Mouse (Mus musculus) forebrain, embryonic 16.5 days (tissue): ENCODE results near the gene Chrm1. TPM values are rescaled to one million over a fixed set of nuclear protein-coding genes. Genes with fewer than 3 reads are reported as not detected.

Source experiments
- ATAC-seq: fragments of 200-750 bp; cut with Nextera tagmentation; 2 replicates; pipeline ENCODE4 v1.8.0; 2017; ENCODE audit warnings: mild to moderate bottlenecking, moderate library complexity
- H3K27ac ChIP-seq: fragments of 300-500 bp; sonication (generic); 2 replicates; pipeline ENCODE4 v1.5.1; 2014; ENCODE audit warnings: low read length, control low read depth
- H3K27me3 ChIP-seq: fragments of 300-500 bp; sonication (generic); replicated peaks from 2 replicates; pipeline ENCODE4 v1.6.1; 2014; ENCODE audit warnings: low read length; ENCODE audit not compliant: control insufficient read depth, insufficient read depth
- H3K36me3 ChIP-seq: fragments of 300-500 bp; sonication (generic); 2 replicates; pipeline ENCODE4 v1.6.1; 2014; ENCODE audit not compliant: control insufficient read depth, insufficient read depth
- H3K4me1 ChIP-seq: fragments of 300-500 bp; sonication (generic); replicated peaks from 2 replicates; pipeline ENCODE4 v1.6.1; 2014; ENCODE audit warnings: low read length; ENCODE audit not compliant: control insufficient read depth, insufficient read depth
- H3K4me2 ChIP-seq: fragments of 300-500 bp; sonication (generic); 2 replicates; pipeline ENCODE4 v1.6.1; 2014; ENCODE audit warnings: mild to moderate bottlenecking, low read length, control low read depth
- H3K4me3 ChIP-seq: fragments of 300-500 bp; sonication (generic); replicated peaks from 2 replicates; pipeline ENCODE4 v1.5.1; 2014; ENCODE audit warnings: mild to moderate bottlenecking, low read length, control low read depth
- H3K9ac ChIP-seq: fragments of 300-500 bp; sonication (generic); replicated peaks from 2 replicates; pipeline ENCODE4 v1.6.1; 2014; ENCODE audit warnings: low read depth, low read length, control low read depth
- H3K9me3 ChIP-seq: fragments of 300-500 bp; sonication (generic); 2 replicates; pipeline ENCODE4 v1.6.1; 2016; ENCODE audit warnings: low read length; ENCODE audit not compliant: control insufficient read depth
- WGBS: fragments of 180-500 bp; shearing (Covaris S2); extraction: QIAGEN DNeasy Blood & Tissue Kit; methylation state at CpG from one replicate; pipeline ENCODE4 v1.1.7; 2014; 5-methylcytosine and 5-hydroxymethylcytosine counted together
- polyA plus RNA-seq: library from polyadenylated mRNA; unstranded; fragments of >200 nt; fragmentation: Nextera tagmentation; extraction: Ambion mirVana; gene quantifications from 2 replicates; pipeline ENCODE4 v1.2.1, GENCODE M21; 2015

Chrm1 gene
- polyA plus RNA-seq, 1 experiment from 2014 or later = 8.2 TPM

DNA sequence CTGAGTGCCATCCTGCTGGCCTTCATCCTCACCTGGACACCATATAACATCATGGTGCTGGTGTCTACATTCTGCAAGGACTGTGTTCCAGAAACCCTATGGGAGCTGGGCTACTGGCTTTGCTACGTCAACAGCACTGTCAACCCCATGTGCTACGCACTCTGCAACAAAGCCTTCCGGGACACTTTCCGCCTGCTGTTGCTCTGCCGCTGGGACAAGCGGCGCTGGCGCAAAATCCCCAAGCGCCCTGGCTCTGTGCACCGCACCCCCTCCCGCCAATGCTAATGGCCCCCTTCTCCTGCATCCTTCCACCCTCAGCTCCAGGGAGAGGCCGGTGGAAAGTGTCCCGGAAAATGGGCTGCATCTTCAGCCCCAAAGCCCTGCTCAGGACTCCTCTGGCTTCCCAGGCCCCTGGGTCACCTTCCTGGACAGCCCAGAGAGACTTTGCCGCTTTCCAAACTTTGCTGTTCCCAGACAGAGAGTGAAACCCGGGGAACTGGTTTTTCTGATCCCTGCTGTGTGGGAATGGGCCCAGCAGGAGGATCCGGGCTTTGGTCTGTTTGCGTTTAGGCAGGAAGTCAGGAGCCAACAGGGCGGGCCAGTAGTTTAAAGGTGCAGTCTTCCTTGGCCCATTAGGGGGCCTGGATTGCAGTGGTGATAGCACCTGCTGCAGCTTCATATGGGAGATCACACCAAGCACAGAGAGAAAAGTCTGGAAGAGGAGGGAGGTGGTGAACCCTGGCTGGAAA, 15.6 kb downstream of the Chrm1 start:
- no peak overlapping the region; the same call in 1 of the 2 replicates for H3K27ac ChIP-seq
- ATAC-seq = no peak
- no peaks in the 10 kb centered on the region for H3K4me1 ChIP-seq
- H3K9me3 ChIP-seq = no peaks in the 10 kb centered on the region; the same call in 1 of the 2 replicates
- H3K4me3 ChIP-seq = no peak overlapping the region
- no peaks in the 10 kb centered on the region for H3K27me3 ChIP-seq
- 30% methylated on average over 18 of the region's 18 CpGs for WGBS
- no peaks in the 10 kb centered on the region for H3K36me3 ChIP-seq
- H3K4me2 ChIP-seq = no peak overlapping the region
- no peak overlapping the region for H3K9ac ChIP-seq

DNA sequence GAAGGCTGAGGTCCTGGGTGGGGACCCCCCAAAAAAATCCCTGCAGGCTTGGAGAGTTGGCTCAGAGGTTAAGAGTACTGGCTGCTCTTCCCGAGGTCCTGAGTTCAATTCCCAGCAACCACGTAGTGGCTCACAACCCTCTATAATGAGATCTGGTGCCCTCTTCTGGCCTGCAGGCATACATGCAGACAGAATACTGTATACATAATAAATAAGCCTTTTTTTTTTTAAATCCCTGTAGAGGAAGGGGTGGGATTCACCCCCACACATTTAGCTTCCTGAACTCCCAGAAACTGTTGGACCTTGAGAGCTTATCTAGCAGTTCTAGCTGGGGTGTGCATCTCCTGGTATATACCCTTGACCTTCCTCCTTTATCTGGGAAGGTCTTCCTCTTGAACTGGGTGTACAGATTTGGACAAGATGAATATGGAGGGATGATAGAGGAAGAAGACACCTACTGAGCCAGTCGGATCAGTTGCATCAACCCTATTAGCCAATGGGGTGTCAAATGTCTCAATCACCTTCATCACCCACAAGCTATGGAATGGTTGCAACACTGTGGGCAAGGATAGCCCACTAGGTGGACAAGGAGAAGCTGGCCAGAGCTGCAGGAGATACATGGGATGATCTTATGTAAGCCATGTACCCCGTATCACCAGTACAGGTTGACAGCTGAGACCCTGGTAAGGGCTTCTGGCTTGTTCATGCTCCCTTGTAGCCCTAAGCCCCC, 18.2 kb downstream of the Chrm1 start:
- Histone ChIP-seq H3K4me3 (no peak overlapping the region), H3K4me1 (no peaks in the 10 kb centered on the region), H3K9me3 (no peaks in the 10 kb centered on the region; the same call in 1 of the 2 replicates), H3K4me2 (no peak overlapping the region), H3K27me3 (no peaks in the 10 kb centered on the region), H3K36me3 (no peaks in the 10 kb centered on the region), H3K27ac (no peak overlapping the region), H3K9ac (no peak overlapping the region)
- no peak for ATAC-seq
- WGBS = 88% methylated on average over 4 of the region's 4 CpGs

DNA sequence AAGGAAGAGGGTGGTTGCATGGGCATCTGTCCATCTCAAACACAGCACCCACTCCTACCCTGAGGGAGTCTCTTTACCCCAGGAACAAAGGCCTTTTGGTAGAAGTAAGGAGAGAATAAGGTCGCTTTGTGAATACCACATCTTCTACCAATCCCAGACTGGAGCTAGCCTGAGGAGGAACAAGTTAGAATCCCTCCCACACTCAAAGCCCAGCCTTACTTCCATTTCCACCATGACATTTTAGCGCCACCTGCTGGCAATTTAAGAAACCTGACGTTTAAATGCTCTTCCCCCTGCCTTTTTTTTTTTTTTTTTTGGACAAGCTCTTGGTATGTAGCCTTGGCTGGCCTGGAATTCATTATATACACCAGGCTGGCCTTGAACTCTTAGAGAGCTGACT, 19.4 kb downstream of the Chrm1 start:
- Histone ChIP-seq H3K36me3 (no peaks in the 10 kb centered on the region), H3K27ac (no peak overlapping the region), H3K9ac (no peak overlapping the region), H3K9me3 (no peaks in the 10 kb centered on the region; the same call in 1 of the 2 replicates), H3K4me3 (no peak overlapping the region), H3K4me1 (no peaks in the 10 kb centered on the region), H3K4me2 (no peak overlapping the region), H3K27me3 (no peaks in the 10 kb centered on the region)
- WGBS = 2% methylated on average over 3 of the region's 3 CpGs
- ATAC-seq = peak; percentile 85

DNA sequence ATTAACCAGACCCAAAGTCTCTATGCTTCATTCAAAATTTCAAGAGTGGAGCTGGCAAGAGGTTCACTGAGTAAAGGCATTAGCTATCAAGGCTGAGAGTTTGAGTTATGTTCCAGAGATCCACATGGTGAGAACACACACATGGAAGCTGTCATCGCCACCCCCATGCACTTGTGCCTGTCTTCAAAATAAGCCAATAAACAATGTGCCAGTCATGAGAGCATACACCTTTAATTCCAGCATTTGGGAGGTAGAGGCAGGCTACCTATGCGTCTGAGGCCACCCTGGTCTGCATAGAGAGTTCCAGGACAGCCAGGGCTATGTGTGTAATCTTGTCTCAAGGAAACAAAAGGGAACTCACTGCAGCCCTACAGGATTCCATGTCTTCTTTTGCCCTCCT, 20.0 kb downstream of the Chrm1 start:
- 73% methylated on average over 2 of the region's 2 CpGs for WGBS
- Histone ChIP-seq H3K27ac (no peak overlapping the region), H3K9ac (no peak overlapping the region), H3K4me3 (no peak overlapping the region), H3K9me3 (no peaks in the 10 kb centered on the region; the same call in 1 of the 2 replicates), H3K4me1 (no peaks in the 10 kb centered on the region), H3K4me2 (no peak overlapping the region), H3K27me3 (no peaks in the 10 kb centered on the region), H3K36me3 (no peaks in the 10 kb centered on the region)
- no peak for ATAC-seq

DNA sequence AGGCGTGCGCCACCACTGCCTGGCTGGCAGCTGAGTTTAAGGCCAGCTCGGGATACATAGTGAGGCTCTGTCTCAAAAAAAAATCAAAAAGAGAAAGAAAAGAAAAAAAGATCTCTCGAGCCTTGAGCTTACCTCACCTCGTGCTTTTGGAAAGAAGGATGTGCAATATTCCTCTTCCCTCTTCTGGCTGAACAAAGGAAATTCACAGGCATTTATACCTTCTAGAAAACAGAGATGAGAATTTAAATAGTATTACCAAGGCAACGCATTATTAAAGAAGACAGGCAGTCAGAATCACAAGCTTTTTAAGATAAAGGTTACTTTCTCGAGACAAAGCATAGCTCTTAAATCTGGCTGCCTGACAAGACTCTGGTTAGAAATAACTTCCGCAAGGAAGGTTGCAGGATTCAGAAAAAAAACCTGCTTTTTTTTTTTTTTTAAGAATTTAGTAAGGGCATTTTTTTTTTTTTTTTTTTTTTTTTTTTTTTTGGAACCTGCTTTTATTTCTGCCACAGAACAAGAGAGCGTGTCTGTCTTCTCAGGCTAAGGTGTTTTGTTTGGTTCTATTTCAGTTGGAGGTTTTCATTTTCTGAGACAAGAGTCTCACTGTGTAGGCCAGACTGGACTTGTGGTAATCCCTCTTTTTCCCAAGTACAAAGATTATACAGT, 28.4 kb downstream of the Chrm1 start:
- no peak overlapping the region for H3K4me2 ChIP-seq
- 32% methylated on average over 9 of the region's 9 CpGs for WGBS
- no peaks in the 10 kb centered on the region for H3K36me3 ChIP-seq
- no peak overlapping the region for H3K4me3 ChIP-seq
- no peaks in the 10 kb centered on the region for H3K9me3 ChIP-seq
- H3K9ac ChIP-seq = no peak overlapping the region
- ATAC-seq = peak; percentile 76
- H3K27ac ChIP-seq = peak overlapping the region; percentile 82
- no peaks in the 10 kb centered on the region for H3K27me3 ChIP-seq
- H3K4me1 ChIP-seq = no peaks in the 10 kb centered on the region

DNA sequence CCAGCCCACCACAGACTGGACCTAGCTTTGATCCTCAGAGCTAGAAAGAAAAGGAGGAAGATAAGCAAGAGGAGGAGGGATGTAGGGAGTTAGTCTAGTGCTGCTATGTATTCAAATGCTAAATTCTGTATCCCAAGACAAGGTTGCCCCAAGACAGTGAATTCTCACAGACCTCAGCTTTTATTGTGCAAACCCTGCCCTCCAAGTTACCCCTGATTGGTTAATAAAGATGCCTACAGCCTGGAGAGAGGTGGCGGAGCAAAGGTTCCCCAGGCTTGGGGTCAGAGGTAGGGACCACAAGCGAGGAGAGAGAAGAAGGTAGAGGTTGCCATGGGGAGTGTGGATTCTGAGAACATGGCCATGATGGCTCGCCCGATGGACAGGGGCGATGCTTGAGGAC, 29.2 kb downstream of the Chrm1 start:
- H3K36me3 ChIP-seq = no peaks in the 10 kb centered on the region
- no peaks in the 10 kb centered on the region for H3K9me3 ChIP-seq
- peak overlapping the region; percentile 68 for H3K27ac ChIP-seq
- no peak for ATAC-seq
- WGBS = 71% methylated on average over 5 of the region's 5 CpGs
- H3K4me1 ChIP-seq = no peaks in the 10 kb centered on the region
- H3K4me2 ChIP-seq = no peak overlapping the region
- H3K4me3 ChIP-seq = no peak overlapping the region
- H3K9ac ChIP-seq = no peak overlapping the region
- H3K27me3 ChIP-seq = no peaks in the 10 kb centered on the region

DNA sequence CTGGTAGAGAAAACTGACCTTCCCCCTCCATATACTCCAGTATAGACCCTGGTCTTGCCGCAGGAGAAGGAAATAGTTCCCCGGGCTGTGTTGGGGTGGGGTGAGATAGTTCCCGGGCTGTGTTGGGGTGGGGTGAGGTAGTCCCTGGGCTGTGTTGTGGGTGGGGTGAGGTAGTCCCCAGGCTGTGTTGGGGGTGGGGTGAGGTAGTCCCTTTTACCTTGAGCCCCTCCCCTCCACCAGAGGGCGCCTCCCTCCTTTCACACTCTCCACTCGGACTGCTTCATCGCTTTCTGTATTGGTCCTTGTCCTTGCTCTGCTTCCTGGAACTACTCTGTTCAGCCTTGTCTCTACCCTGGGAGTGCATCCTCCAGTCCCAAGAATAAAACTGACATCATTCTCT, 31.7 kb downstream of the Chrm1 start:
- ATAC-seq = no peak
- Histone ChIP-seq H3K27ac (no peak overlapping the region), H3K36me3 (no peaks in the 10 kb centered on the region), H3K9me3 (no peaks in the 10 kb centered on the region), H3K9ac (no peak overlapping the region), H3K27me3 (no peaks in the 10 kb centered on the region), H3K4me3 (no peak overlapping the region), H3K4me1 (no peaks in the 10 kb centered on the region), H3K4me2 (no peak overlapping the region)
- WGBS = 57% methylated on average over 5 of the region's 6 CpGs

DNA sequence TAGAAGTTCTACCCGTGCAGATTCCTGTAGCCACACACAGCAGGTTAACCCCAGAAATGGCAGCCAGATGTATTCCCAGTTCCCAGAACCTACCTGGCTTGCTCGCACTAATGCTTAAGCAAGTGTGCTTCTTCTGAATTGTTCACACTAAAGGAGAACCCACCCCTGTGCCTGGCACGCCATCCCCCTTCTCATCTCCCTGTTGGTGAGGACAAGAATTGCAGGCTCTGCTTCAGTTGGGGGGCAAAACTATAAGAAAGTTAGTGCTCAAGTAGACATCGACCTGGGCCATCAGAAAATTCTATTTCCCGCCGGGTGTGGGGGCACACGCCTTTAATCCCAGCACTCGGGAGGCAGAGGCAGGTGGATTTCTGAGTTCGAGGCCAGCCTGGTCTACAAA, 36.1 kb downstream of the Chrm1 start:
- Histone ChIP-seq H3K27me3 (no peaks in the 10 kb centered on the region), H3K36me3 (no peaks in the 10 kb centered on the region), H3K4me2 (no peak overlapping the region), H3K4me3 (no peak overlapping the region), H3K9me3 (no peaks in the 10 kb centered on the region), H3K4me1 (no peaks in the 10 kb centered on the region), H3K9ac (no peak overlapping the region), H3K27ac (no peak overlapping the region)
- WGBS = 81% methylated on average over 9 of the region's 9 CpGs
- no peak for ATAC-seq

DNA sequence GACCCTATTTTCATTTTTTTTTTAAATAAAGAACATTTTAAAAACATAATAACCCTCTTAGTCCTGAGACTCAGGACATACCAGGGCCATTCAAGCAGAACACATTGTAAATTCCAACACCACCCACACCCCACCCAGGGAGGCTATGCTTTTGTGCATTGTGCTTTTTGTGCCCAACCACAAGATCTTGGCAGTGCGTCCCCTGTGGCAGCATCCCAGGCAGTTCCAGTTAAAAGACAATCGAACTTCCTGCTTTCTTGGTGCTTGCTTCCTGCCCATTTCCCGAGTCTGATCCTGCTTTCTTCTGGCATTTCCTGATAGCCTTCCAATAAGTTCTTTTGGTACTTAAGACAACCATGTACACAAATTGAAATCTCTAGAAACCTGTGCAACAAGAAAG, 38.9 kb downstream of the Chrm1 start:
- 55% methylated on average over 3 of the region's 3 CpGs for WGBS
- H3K4me2 ChIP-seq = no peak overlapping the region
- no peak overlapping the region for H3K4me3 ChIP-seq
- H3K9ac ChIP-seq = no peak overlapping the region
- no peaks in the 10 kb centered on the region for H3K27me3 ChIP-seq
- H3K27ac ChIP-seq = no peak overlapping the region
- no peaks in the 10 kb centered on the region for H3K9me3 ChIP-seq
- H3K4me1 ChIP-seq = no peaks in the 10 kb centered on the region
- H3K36me3 ChIP-seq = peaks cover 5% of the 10 kb centered on the region
- ATAC-seq = no peak
